Mouse (Mus musculus): ENCODE measurements around the gene Blmh.

The Blmh gene

GRCm38 (mm10) chr11:76924759-76925236 is at the start of gene Blmh:
Gene Blmh, plus strand, starts transcription at chr11:76924809.
- no peak for DNase-seq

- DNase-seq: no peak
These were observed 44.8 kb upstream of the Blmh start for GRCm38 (mm10) chr11:76879816-76880215.

- no peak for DNase-seq
These were observed 40.2 kb upstream of the Blmh start for GRCm38 (mm10) chr11:76884451-76884850.

GRCm38 (mm10) chr11:76889339-76890164 is 35.1 kb upstream of the Blmh start:
- peak; percentile 18 for DNase-seq

- DNase-seq: no peak
These were observed 33.4 kb upstream of the Blmh start for GRCm38 (mm10) chr11:76891171-76891570.

- DNase-seq: no peak
These were observed 32.8 kb upstream of the Blmh start for GRCm38 (mm10) chr11:76891738-76892349.

- DNase-seq: no peak
These were observed 31.6 kb upstream of the Blmh start for GRCm38 (mm10) chr11:76892972-76893371.

GRCm38 (mm10) chr11:76893570-76893969 is 31.0 kb upstream of the Blmh start:
- peak; percentile 15 for DNase-seq

- peak; percentile 55 for DNase-seq
These were observed 30.4 kb upstream of the Blmh start for GRCm38 (mm10) chr11:76894240-76894639.

GRCm38 (mm10) chr11:76896360-76896759 is 28.2 kb upstream of the Blmh start:
- DNase-seq: no peak

GRCm38 (mm10) chr11:76897126-76897525 is 27.5 kb upstream of the Blmh start:
- DNase-seq: no peak

- DNase-seq: no peak
These were observed 26.7 kb upstream of the Blmh start for GRCm38 (mm10) chr11:76897871-76898270.

GRCm38 (mm10) chr11:76898751-76899150 is 25.9 kb upstream of the Blmh start:
- DNase-seq: no peak

- DNase-seq: no peak
These were observed 24.6 kb upstream of the Blmh start for GRCm38 (mm10) chr11:76899758-76900738.

- DNase-seq: no peak
These were observed 22.8 kb upstream of the Blmh start, which contains the start of gene Tmigd1 for GRCm38 (mm10) chr11:76901579-76902361. Gene Tmigd1, plus strand, starts transcription at chr11:76902159.

- no peak for DNase-seq
These were observed 20.3 kb upstream of the Blmh start for GRCm38 (mm10) chr11:76904340-76904739.

- no peak for DNase-seq
These were observed 16.0 kb upstream of the Blmh start for GRCm38 (mm10) chr11:76908651-76909050.

GRCm38 (mm10) chr11:76911325-76912054 is 13.1 kb upstream of the Blmh start:
- DNase-seq: no peak

GRCm38 (mm10) chr11:76912055-76912395 is 12.6 kb upstream of the Blmh start:
- DNase-seq: no peak

GRCm38 (mm10) chr11:76914366-76914765 is 10.2 kb upstream of the Blmh start:
- DNase-seq: no peak

GRCm38 (mm10) chr11:76916539-76917229 is 7.9 kb upstream of the Blmh start:
- DNase-seq: peak; percentile 31

Data from liver (tissue).